8 mouse cellular contexts compared by ENCODE assay signal in genomic region chrX:12080095-12080903, GRCm38 (mm10).
DNase-seq lines count a peak whose midpoint lies in the region; ATAC-seq and TF ChIP-seq lines count a peak whose summit lies in the region.

No protein-coding gene starts in this region.

- peaks cover 63% of the 10 kb centered on the region for H3K4me1 ChIP-seq in embryonic facial prominence, embryonic 10.5 days
- peaks cover 8% of the 10 kb centered on the region for H3K4me1 ChIP-seq in heart, embryonic 11.5 days (ENCODE audit: control insufficient read depth, insufficient read depth, low read length)
- peaks cover 49% of the 10 kb centered on the region for H3K4me1 ChIP-seq in kidney, embryonic 15.5 days
- peaks cover 32% of the 10 kb centered on the region for H3K4me1 ChIP-seq in liver, embryonic 16.5 days (ENCODE audit: control insufficient read depth, low read depth, low read length)
- H3K4me1 ChIP-seq in neural tube, embryonic 12.5 days, result peaks cover 27% of the 10 kb centered on the region

- H3K36me3 ChIP-seq in C2C12 (ENCODE audit: control insufficient read depth, insufficient read depth), result no peaks in the 10 kb centered on the region
- no peaks in the 10 kb centered on the region for H3K36me3 ChIP-seq in embryonic facial prominence, embryonic 10.5 days (replicated peaks)
- no peaks in the 10 kb centered on the region for H3K36me3 ChIP-seq in heart, embryonic 11.5 days (ENCODE audit: control insufficient read depth, insufficient read depth, low read length)
- H3K36me3 ChIP-seq in kidney, embryonic 15.5 days, result no peaks in the 10 kb centered on the region
- no peaks in the 10 kb centered on the region for H3K36me3 ChIP-seq in liver, embryonic 16.5 days (ENCODE audit: control insufficient read depth, insufficient read depth)
- H3K36me3 ChIP-seq in neural tube, embryonic 12.5 days, result no peaks in the 10 kb centered on the region

- peaks cover 18% of the 10 kb centered on the region for H3K79me3 ChIP-seq in C2C12 (ENCODE audit: low read depth)

- H3K27me3 ChIP-seq in C2C12 (ENCODE audit: control insufficient read depth, insufficient read depth, insufficient read length), result no peaks in the 10 kb centered on the region
- peaks cover 100% of the 10 kb centered on the region for H3K27me3 ChIP-seq in embryonic facial prominence, embryonic 10.5 days (replicated peaks; ENCODE audit: low read depth, poor library complexity, severe bottlenecking)
- peaks cover 76% of the 10 kb centered on the region for H3K27me3 ChIP-seq in heart, embryonic 11.5 days (ENCODE audit: control insufficient read depth, insufficient read depth, low read length)
- peaks cover 99% of the 10 kb centered on the region for H3K27me3 ChIP-seq in kidney, embryonic 15.5 days
- H3K27me3 ChIP-seq in liver, embryonic 16.5 days (ENCODE audit: control insufficient read depth, insufficient read depth, low read depth, low read length), result peaks cover 90% of the 10 kb centered on the region
- peaks cover 71% of the 10 kb centered on the region for H3K27me3 ChIP-seq in neural tube, embryonic 12.5 days (replicated peaks)

- peak; percentile 47; the same call in 1 of the 2 replicates for ATAC-seq in heart, embryonic 11.5 days (replicated peaks; ENCODE audit: insufficient number of reproducible peaks, low FRiP score, low TSS enrichment)
- peak; percentile 34 for ATAC-seq in kidney, embryonic 15.5 days (replicated peaks; ENCODE audit: low FRiP score)
- ATAC-seq in liver, embryonic 16.5 days (ENCODE audit: low read depth), result peak; percentile 50
- ATAC-seq in neural tube, embryonic 12.5 days (ENCODE audit: low FRiP score, low read depth), result peak; percentile 22

- peak; percentile 84 for DNase-seq in adrenal gland, adult 2 months
- peak; percentile 83 for DNase-seq in embryonic facial prominence, embryonic 10.5 days (ENCODE audit: low spot score)
- peak; percentile 28 for DNase-seq in testis, postnatal 14 days (ENCODE audit: low spot score)

- no peak for TF ChIP-seq CTCF in C2C12 (IDR thresholded peaks at IDR 0.05; ENCODE audit: control insufficient read depth, insufficient read depth, insufficient read length)

- peak overlapping the region; percentile 88 for H3K27ac ChIP-seq in embryonic facial prominence, embryonic 10.5 days (replicated peaks)
- H3K27ac ChIP-seq in heart, embryonic 11.5 days (ENCODE audit: low read depth, low read length), result peak overlapping the region; percentile 90
- peak overlapping the region; percentile 93 for H3K27ac ChIP-seq in kidney, embryonic 15.5 days
- peak overlapping the region; percentile 37 for H3K27ac ChIP-seq in liver, embryonic 16.5 days (ENCODE audit: low read length)
- peak overlapping the region; percentile 82 for H3K27ac ChIP-seq in neural tube, embryonic 12.5 days

- peaks cover 41% of the 10 kb centered on the region for H3K79me2 ChIP-seq in C2C12 (ENCODE audit: control insufficient read depth, insufficient read depth)

- 3% methylated on average over 80 of the region's 97 CpGs for WGBS in embryonic facial prominence, embryonic 10.5 days
- WGBS in heart, embryonic 11.5 days (ENCODE audit: insufficient replicate concordance), result 2% methylated on average over 65 of the region's 97 CpGs
- under 1% methylated on average over 21 of the region's 97 CpGs for WGBS in kidney, embryonic 15.5 days
- 2% methylated on average over 49 of the region's 97 CpGs for WGBS in liver, embryonic 16.5 days (ENCODE audit: insufficient replicate concordance)
- WGBS in neural tube, embryonic 12.5 days, result 3% methylated on average over 77 of the region's 97 CpGs

- peak overlapping the region; percentile 87 for H3K9ac ChIP-seq in heart, embryonic 11.5 days (ENCODE audit: low read depth, low read length)
- peak overlapping the region; percentile 71 for H3K9ac ChIP-seq in kidney, embryonic 15.5 days
- H3K9ac ChIP-seq in liver, embryonic 16.5 days (ENCODE audit: low read depth, low read length), result peak overlapping the region; percentile 73
- peak overlapping the region; percentile 84 for H3K9ac ChIP-seq in neural tube, embryonic 12.5 days

- H3K9me3 ChIP-seq in embryonic facial prominence, embryonic 10.5 days, result no peaks in the 10 kb centered on the region
- H3K9me3 ChIP-seq in heart, embryonic 11.5 days (replicated peaks; ENCODE audit: control insufficient read depth, low read length), result no peaks in the 10 kb centered on the region
- no peaks in the 10 kb centered on the region for H3K9me3 ChIP-seq in kidney, embryonic 15.5 days (replicated peaks)
- H3K9me3 ChIP-seq in liver, embryonic 16.5 days (replicated peaks; ENCODE audit: control insufficient read depth, low read length), result no peaks in the 10 kb centered on the region
- no peaks in the 10 kb centered on the region for H3K9me3 ChIP-seq in neural tube, embryonic 12.5 days

- H3K4me2 ChIP-seq in heart, embryonic 11.5 days, result peak overlapping the region; percentile 84
- H3K4me2 ChIP-seq in kidney, embryonic 15.5 days, result peak overlapping the region; percentile 78
- H3K4me2 ChIP-seq in liver, embryonic 16.5 days (ENCODE audit: low read depth, low read length), result peak overlapping the region; percentile 90
- peak overlapping the region; percentile 66 for H3K4me2 ChIP-seq in neural tube, embryonic 12.5 days (replicated peaks)

- peak overlapping the region; percentile 44 for H3K4me3 ChIP-seq in C2C12 (ENCODE audit: insufficient read depth, poor library complexity, severe bottlenecking)
- peak overlapping the region; percentile 69 for H3K4me3 ChIP-seq in embryonic facial prominence, embryonic 10.5 days
- peak overlapping the region; percentile 67 for H3K4me3 ChIP-seq in heart, embryonic 11.5 days (ENCODE audit: low read depth, low read length)
- H3K4me3 ChIP-seq in kidney, embryonic 15.5 days (replicated peaks), result peak overlapping the region; percentile 65
- peak overlapping the region; percentile 74 for H3K4me3 ChIP-seq in liver, embryonic 16.5 days (ENCODE audit: low read depth, low read length)
- H3K4me3 ChIP-seq in neural tube, embryonic 12.5 days, result peak overlapping the region; percentile 63

- H3ac ChIP-seq in C2C12 (ENCODE audit: control insufficient read depth, insufficient read length, low read depth), result peak overlapping the region; percentile 92

TF ChIP-seq in C2C12, 6 proteins besides CTCF, POLR2A, EP300 and RAD21:
- TF ChIP-seq MYOD1 (IDR thresholded peaks at IDR 0.05; ENCODE audit: control insufficient read depth, insufficient read length, low read depth), result no peak
- TF ChIP-seq MAX (IDR thresholded peaks at IDR 0.05), result no peak
- no peak for TF ChIP-seq USF1 (IDR thresholded peaks at IDR 0.05; ENCODE audit: low read depth)
- no peak for TF ChIP-seq CEBPB (IDR thresholded peaks at IDR 0.05; ENCODE audit: low read depth)
- no peak for TF ChIP-seq MYOG (IDR thresholded peaks at IDR 0.05; ENCODE audit: control insufficient read depth, extremely low read depth, insufficient read length)
- no peak for TF ChIP-seq FOSL1 (IDR thresholded peaks at IDR 0.05; ENCODE audit: insufficient read depth, low read length, poor library complexity, severe bottlenecking)

Comparison
In these comparisons a context has a peak if more than half of its experiments do, and no peak if none do; other contexts are left out.
1. Peak in every context shown above with its lines: DNase-seq, ATAC-seq, H3K4me3 ChIP-seq and H3K27ac ChIP-seq.
2. DNase-seq: peak in every context shown above with its lines; median percentile 84 in adrenal gland, adult 2 months; 83 in embryonic facial prominence, embryonic 10.5 days; 28 in testis, postnatal 14 days.
3. H3K27ac ChIP-seq: peak in every context shown above with its lines; median percentile 93 in kidney, embryonic 15.5 days; 90 in heart, embryonic 11.5 days; 88 in embryonic facial prominence, embryonic 10.5 days; 82 in neural tube, embryonic 12.5 days; 37 in liver, embryonic 16.5 days.